Mouse (Mus musculus): ENCODE measurements at regions not wholly inside any gene's neighbourhood (a gene's known extent, or its start where the extent isn't known, plus 50 kb on each side); places are given as distances from the start of the nearest gene placed in this dataset.

DNA sequence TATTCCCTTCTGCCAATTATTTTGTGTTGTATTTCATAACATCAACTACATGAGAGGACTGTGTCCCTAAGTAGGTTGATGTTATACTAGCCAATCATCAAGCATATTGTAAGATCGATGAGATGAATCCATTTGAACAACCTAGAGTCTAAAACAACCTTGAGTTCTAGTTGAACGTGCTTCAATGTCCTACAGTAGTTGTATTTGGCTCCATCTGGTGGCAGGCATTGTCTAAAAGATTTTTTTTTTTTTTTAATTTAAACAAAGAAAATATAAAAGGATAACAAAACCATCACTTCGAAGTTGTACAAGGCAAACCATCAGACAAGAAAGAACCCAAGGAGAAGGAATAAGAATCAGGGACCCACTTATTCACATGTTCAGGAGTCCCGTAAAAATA is 114.4 kb downstream of the Pih1d3 start:
- Histone ChIP-seq H3K4me3 (replicated peaks; ENCODE audit: low read length) (no peak overlapping the region), H3K27me3 (ENCODE audit: insufficient read depth, low read length) (no peaks in the 10 kb centered on the region), H3K9me3 (ENCODE audit: low read length) (no peaks in the 10 kb centered on the region), H3K4me1 (replicated peaks; ENCODE audit: low read depth, low read length) (0 out of 2 replicates have a peak, but pooled peaks cover 3% of the 10 kb centered on the region), H3K36me3 (ENCODE audit: insufficient read depth, low read length) (no peaks in the 10 kb centered on the region)
- TF ChIP-seq CTCF (conservative IDR thresholded peaks at IDR 0.05; ENCODE audit: low read length) (0 out of 2 replicates have a peak, but pooled peaks have one; percentile 15), POU5F1 (IDR thresholded peaks at IDR 0.05; ENCODE audit: borderline replicate concordance, low read length) (no peak)

DNA sequence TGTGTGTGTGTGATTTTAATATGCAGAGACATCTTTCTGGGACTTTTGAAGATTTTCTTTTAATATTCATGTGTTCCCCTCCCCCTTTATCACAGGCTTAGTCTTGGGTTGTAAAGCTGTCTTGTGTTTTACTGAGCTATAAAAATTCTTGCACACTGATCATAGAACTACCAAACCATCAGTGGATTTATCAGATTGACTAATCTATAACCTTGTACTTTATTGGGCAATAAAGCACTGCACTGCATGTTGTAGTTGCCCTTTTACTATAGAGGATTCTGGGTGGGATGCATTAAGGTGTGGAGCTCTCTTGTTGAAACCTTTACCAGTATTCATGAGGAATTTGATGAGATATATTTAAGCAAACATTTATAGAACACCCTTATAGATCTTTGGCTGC is 141.3 kb downstream of the Pih1d3 start:
- Histone ChIP-seq H3K4me1 (replicated peaks; ENCODE audit: low read depth, low read length) (no peaks in the 10 kb centered on the region), H3K27me3 (ENCODE audit: insufficient read depth, low read length) (no peaks in the 10 kb centered on the region), H3K4me3 (replicated peaks; ENCODE audit: low read length) (no peak overlapping the region), H3K36me3 (ENCODE audit: insufficient read depth, low read length) (no peaks in the 10 kb centered on the region), H3K9me3 (ENCODE audit: low read length) (no peaks in the 10 kb centered on the region)
- TF ChIP-seq NANOG (IDR thresholded peaks at IDR 0.05; ENCODE audit: borderline replicate concordance, low read length) (no peak), CTCF (conservative IDR thresholded peaks at IDR 0.05; ENCODE audit: low read length) (no peak), POU5F1 (IDR thresholded peaks at IDR 0.05; ENCODE audit: borderline replicate concordance, low read length) (no peak)

DNA sequence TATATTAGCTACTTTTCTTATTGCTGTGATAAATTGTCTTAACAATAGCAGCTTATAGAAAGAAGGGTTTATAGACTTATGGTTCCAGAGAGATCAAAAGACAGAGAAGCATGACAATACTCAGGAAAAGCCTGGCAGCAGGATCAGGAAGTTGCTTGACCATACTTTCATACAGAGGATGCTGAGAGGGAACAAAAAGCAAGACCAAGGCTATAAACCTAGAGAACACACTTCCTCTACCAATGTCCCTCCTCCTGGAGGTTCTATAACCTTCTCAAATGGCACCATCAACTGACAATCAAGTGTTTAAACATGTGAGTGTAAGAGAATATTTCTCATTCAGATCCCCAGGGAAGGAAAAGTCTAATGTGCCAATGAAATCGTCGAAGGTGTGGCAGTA is 154.7 kb downstream of the Pih1d3 start:
- H3K36me3 ChIP-seq (ENCODE audit: insufficient read depth, low read length) = no peaks in the 10 kb centered on the region
- no peak overlapping the region for H3K4me3 ChIP-seq (replicated peaks; ENCODE audit: low read length)
- no peak for TF ChIP-seq NANOG (IDR thresholded peaks at IDR 0.05; ENCODE audit: borderline replicate concordance, low read length)
- TF ChIP-seq CTCF (conservative IDR thresholded peaks at IDR 0.05; ENCODE audit: low read length) = no peak
- no peak for TF ChIP-seq POU5F1 (IDR thresholded peaks at IDR 0.05; ENCODE audit: borderline replicate concordance, low read length)
- no peaks in the 10 kb centered on the region for H3K27me3 ChIP-seq (ENCODE audit: insufficient read depth, low read length)
- no peaks in the 10 kb centered on the region for H3K9me3 ChIP-seq (ENCODE audit: low read length)
- no peaks in the 10 kb centered on the region for H3K4me1 ChIP-seq (replicated peaks; ENCODE audit: low read depth, low read length)

DNA sequence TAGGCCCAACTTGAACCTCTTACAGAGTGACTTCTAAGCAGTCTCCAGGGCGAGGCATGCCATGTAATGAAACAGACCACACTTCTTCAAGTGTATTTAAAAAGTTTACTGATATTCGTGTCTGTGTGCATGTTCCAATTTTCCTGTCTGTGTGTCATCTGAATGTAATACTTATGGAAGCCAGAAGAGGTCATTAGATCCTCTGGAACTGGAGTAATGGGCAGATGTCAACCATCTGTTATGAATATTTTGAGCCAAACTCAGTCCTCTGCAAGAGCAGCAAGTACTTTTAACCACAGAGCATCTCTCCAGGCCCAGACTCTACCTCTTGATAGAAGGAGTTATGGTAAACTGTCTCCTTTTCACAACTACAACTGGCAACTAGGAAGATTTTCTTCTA is 156.4 kb downstream of the Pih1d3 start:
- Histone ChIP-seq H3K4me1 (replicated peaks; ENCODE audit: low read depth, low read length) (no peaks in the 10 kb centered on the region), H3K36me3 (ENCODE audit: insufficient read depth, low read length) (no peaks in the 10 kb centered on the region), H3K4me3 (replicated peaks; ENCODE audit: low read length) (no peak overlapping the region), H3K9me3 (ENCODE audit: low read length) (no peaks in the 10 kb centered on the region), H3K27me3 (ENCODE audit: insufficient read depth, low read length) (no peaks in the 10 kb centered on the region)
- TF ChIP-seq POU5F1 (IDR thresholded peaks at IDR 0.05; ENCODE audit: borderline replicate concordance, low read length) = no peak
- TF ChIP-seq CTCF (conservative IDR thresholded peaks at IDR 0.05; ENCODE audit: low read length) = no peak
- no peak for TF ChIP-seq NANOG (IDR thresholded peaks at IDR 0.05; ENCODE audit: borderline replicate concordance, low read length)

DNA sequence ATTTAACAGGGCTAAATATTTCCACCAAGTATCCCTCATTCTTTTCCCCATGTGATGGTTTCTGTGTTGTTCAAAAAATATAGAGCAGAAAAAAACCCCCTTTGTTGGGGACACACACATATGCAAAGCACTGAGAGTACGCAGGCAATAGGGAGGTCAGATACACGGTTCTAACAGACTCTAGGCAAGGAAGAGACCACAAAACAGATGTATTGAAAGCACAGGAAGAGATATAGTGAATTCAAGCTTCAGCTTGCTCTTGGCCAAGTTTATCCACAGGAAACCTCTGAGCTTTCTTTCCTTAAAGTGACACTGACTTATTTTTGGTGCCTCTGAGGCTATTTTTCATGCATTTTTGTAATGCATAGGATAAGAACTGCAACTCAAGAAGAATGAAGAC is 157.7 kb downstream of the Pih1d3 start:
- no peaks in the 10 kb centered on the region for H3K4me1 ChIP-seq (replicated peaks; ENCODE audit: low read depth, low read length)
- no peaks in the 10 kb centered on the region for H3K27me3 ChIP-seq (ENCODE audit: insufficient read depth, low read length)
- H3K9me3 ChIP-seq (ENCODE audit: low read length) = no peaks in the 10 kb centered on the region
- H3K36me3 ChIP-seq (ENCODE audit: insufficient read depth, low read length) = no peaks in the 10 kb centered on the region
- TF ChIP-seq CTCF (conservative IDR thresholded peaks at IDR 0.05; ENCODE audit: low read length) = no peak
- no peak for TF ChIP-seq NANOG (IDR thresholded peaks at IDR 0.05; ENCODE audit: borderline replicate concordance, low read length)
- TF ChIP-seq POU5F1 (IDR thresholded peaks at IDR 0.05; ENCODE audit: borderline replicate concordance, low read length) = no peak
- no peak overlapping the region for H3K4me3 ChIP-seq (replicated peaks; ENCODE audit: low read length)

DNA sequence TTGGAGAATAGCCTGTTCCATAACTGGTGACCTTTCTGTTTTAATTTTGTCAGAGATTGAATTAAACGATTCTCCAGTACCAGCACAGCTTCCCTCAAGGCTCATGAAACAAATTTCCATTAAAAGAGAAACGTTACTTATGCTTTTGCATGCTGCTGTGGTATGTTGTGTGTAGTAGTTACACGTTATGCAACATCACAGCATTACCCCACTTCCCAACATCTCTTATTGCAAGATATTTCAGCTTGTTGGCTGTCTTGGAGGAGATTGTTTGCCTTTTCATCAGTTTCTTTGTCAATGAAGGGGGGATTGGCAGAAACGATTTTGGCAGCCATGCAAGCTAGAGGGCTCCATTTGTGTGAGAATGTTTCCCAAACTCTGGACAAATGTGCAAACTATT is 159.6 kb downstream of the Pih1d3 start:
- Histone ChIP-seq H3K4me1 (replicated peaks; ENCODE audit: low read depth, low read length) (no peaks in the 10 kb centered on the region), H3K27me3 (ENCODE audit: insufficient read depth, low read length) (no peaks in the 10 kb centered on the region), H3K9me3 (ENCODE audit: low read length) (no peaks in the 10 kb centered on the region), H3K4me3 (replicated peaks; ENCODE audit: low read length) (no peak overlapping the region), H3K36me3 (ENCODE audit: insufficient read depth, low read length) (no peaks in the 10 kb centered on the region)
- no peak for TF ChIP-seq CTCF (conservative IDR thresholded peaks at IDR 0.05; ENCODE audit: low read length)
- no peak for TF ChIP-seq POU5F1 (IDR thresholded peaks at IDR 0.05; ENCODE audit: borderline replicate concordance, low read length)
- TF ChIP-seq NANOG (IDR thresholded peaks at IDR 0.05; ENCODE audit: borderline replicate concordance, low read length) = no peak
